8 mouse cellular contexts compared by ENCODE assay signal in the genomic region with DNA sequence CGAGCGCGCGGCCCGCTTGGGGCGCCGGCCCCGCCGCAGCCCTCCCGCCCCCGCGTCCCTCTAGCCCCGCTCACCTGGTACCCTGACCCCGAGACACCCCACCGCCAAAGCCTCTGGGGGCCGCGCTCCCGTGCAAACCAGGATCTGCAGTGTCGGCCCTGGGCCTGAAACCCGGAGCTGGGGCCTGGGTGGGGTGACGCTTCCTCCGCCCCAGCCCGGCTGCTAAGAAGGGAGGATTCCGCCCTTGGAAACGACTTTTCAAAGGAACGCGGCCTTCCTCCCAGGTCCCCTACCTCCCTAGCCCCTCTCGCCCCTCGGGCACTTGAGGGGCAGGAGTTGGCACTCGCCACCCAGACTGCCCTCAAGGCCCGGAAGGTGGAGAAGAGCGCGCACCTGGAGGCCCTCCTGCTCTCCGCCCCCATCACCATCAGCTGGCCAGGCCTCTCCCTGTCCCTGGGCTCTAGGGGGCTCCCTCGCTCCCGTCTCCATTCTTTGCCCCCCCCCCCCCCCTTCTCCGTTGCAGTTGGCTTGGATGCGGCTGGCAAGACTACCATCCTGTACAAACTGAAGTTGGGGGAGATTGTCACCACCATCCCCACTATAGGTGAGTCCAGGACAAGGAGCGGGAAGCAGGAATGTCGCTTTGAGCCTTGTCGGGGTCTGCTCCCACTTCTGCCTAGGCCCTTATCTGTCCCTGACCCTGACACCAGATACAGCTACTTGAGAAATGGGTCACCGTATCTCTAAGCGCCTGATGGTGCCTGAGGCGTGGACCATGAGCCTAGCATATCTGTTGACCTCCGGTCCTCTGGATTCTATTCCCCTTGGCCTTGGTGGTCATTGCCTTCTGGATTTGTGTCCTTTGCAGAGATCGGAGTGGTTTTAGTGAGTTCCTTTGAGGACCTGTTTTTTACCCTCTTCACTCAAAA. TPM values are rescaled to one million over a fixed set of nuclear protein-coding genes. Genes with fewer than 3 reads are reported as not detected.
DNase-seq lines count a peak whose midpoint lies in the region; ATAC-seq and TF ChIP-seq lines count a peak whose summit lies in the region.

No protein-coding gene starts in this region.

- H3K4me1 ChIP-seq in kidney, adult 2 months (ENCODE audit: control insufficient read depth, insufficient read depth, low read length), result peaks cover 11% of the 10 kb centered on the region; the same call in 1 of the 2 replicates
- H3K4me1 ChIP-seq in liver, adult 2 months (ENCODE audit: control insufficient read depth, insufficient read depth, low read length), result peaks cover 19% of the 10 kb centered on the region
- peaks cover 24% of the 10 kb centered on the region for H3K4me1 ChIP-seq in midbrain, postnatal 0 days (ENCODE audit: insufficient read depth, low read length)
- H3K4me1 ChIP-seq in stomach, embryonic 14.5 days (ENCODE audit: control insufficient read depth, insufficient read depth, low read length), result peaks cover 26% of the 10 kb centered on the region

- H3K79me2 ChIP-seq in liver, adult 2 months (ENCODE audit: control insufficient read depth, insufficient read depth, low read length), result peaks cover 16% of the 10 kb centered on the region; the same call in 1 of the 2 replicates

- peak overlapping the region; percentile 96 for H3K4me3 ChIP-seq in gastrocnemius, adult 2 months
- peak overlapping the region; percentile 87 for H3K4me3 ChIP-seq in kidney, adult 2 months (ENCODE audit: insufficient read depth, low read depth, low read length)
- peak overlapping the region; percentile 97 for H3K4me3 ChIP-seq in liver, adult 2 months (ENCODE audit: insufficient read depth, low read depth, low read length)
- H3K4me3 ChIP-seq in midbrain, postnatal 0 days (ENCODE audit: low read depth, low read length), result peak overlapping the region; percentile 88
- peak overlapping the region; percentile 95 for H3K4me3 ChIP-seq in stomach, embryonic 14.5 days (ENCODE audit: low read depth, low read length)

- peak overlapping the region; percentile 99 for H3K9ac ChIP-seq in liver, adult 2 months (ENCODE audit: low read depth, low read length)
- H3K9ac ChIP-seq in midbrain, postnatal 0 days (replicated peaks; ENCODE audit: low read length, poor library complexity, severe bottlenecking), result peak overlapping the region; percentile 86
- peak overlapping the region; percentile 87 for H3K9ac ChIP-seq in stomach, embryonic 14.5 days (replicated peaks; ENCODE audit: low read depth, low read length)

- 9% methylated on average over 44 of the region's 46 CpGs for WGBS in kidney, adult 2 months
- WGBS in liver, adult 2 months, result 3% methylated on average over 46 of the region's 46 CpGs
- 12% methylated on average over 37 of the region's 46 CpGs for WGBS in midbrain, postnatal 0 days
- 8% methylated on average over 45 of the region's 46 CpGs for WGBS in stomach, embryonic 14.5 days

- DNase-seq in gastrocnemius, adult 2 months, result peak; percentile 59
- DNase-seq in gastrocnemius, adult 18-20 months (ENCODE audit: low spot score), result no peak
- DNase-seq in embryo, embryonic 11 days, result peak; percentile 63
- DNase-seq in gastrocnemius, postnatal 4 days (ENCODE audit: low spot score in 2 of 2), result peak; percentile 24 to 48
- peak; percentile 70 for DNase-seq in kidney, adult 2 months
- peak; percentile 55 for DNase-seq in liver, adult 2 months (ENCODE audit: extremely low read depth, low read depth, low spot score)
- DNase-seq in midbrain, postnatal 0 days (ENCODE audit: low spot score), result peak; percentile 41

- TF ChIP-seq POLR2A in kidney, adult 2 months (IDR thresholded peaks at IDR 0.05; ENCODE audit: low read depth, low read length), result no peak
- TF ChIP-seq POLR2A in liver, adult 2 months (IDR thresholded peaks at IDR 0.05; ENCODE audit: extremely low read depth, insufficient read depth, low read length), result 0 out of 2 replicates have a peak, but pooled peaks have one; percentile 10

- intact Hi-C loops in gastrocnemius, adult 2 months (cut with DNase I), result loop anchor here (1.0 to 5.0 kb wide), 3 partner anchors 38 to 162 kb away; no protein-coding TSS in a partner anchor

- peak; percentile 39 for ATAC-seq in midbrain, postnatal 0 days (ENCODE audit: low FRiP score)
- peak; percentile 44; the same call in 1 of the 2 replicates for ATAC-seq in stomach, embryonic 14.5 days (ENCODE audit: insufficient number of reproducible peaks, insufficient read depth, low FRiP score, low read depth)

- peak overlapping the region; percentile 62 for H3K4me2 ChIP-seq in midbrain, postnatal 0 days (ENCODE audit: low read depth, low read length, poor library complexity, severe bottlenecking)
- peak overlapping the region; percentile 56 for H3K4me2 ChIP-seq in stomach, embryonic 14.5 days (replicated peaks; ENCODE audit: low read depth, low read length)

- H3K27ac ChIP-seq in gastrocnemius, adult 2 months, result peak overlapping the region; percentile 97
- H3K27ac ChIP-seq in kidney, adult 2 months (ENCODE audit: insufficient read depth, low read depth, low read length), result peak overlapping the region; percentile 27
- peak overlapping the region; percentile 89 for H3K27ac ChIP-seq in liver, adult 2 months (replicated peaks; ENCODE audit: insufficient read depth, low read depth, low read length)
- peak overlapping the region; percentile 80 for H3K27ac ChIP-seq in midbrain, postnatal 0 days (ENCODE audit: low read depth, low read length)
- peak overlapping the region; percentile 89 for H3K27ac ChIP-seq in stomach, embryonic 14.5 days (ENCODE audit: low read length)

- H3K36me3 ChIP-seq in kidney, adult 2 months (ENCODE audit: control insufficient read depth, insufficient read depth, low read length), result no peaks in the 10 kb centered on the region
- 0 out of 2 replicates have a peak, but pooled peaks cover 2% of the 10 kb centered on the region for H3K36me3 ChIP-seq in liver, adult 2 months (ENCODE audit: control insufficient read depth, insufficient read depth, low read length)
- H3K36me3 ChIP-seq in midbrain, postnatal 0 days (ENCODE audit: insufficient read depth, low read length), result peaks cover 14% of the 10 kb centered on the region
- H3K36me3 ChIP-seq in stomach, embryonic 14.5 days (ENCODE audit: control insufficient read depth, insufficient read depth, low read length), result peaks cover 15% of the 10 kb centered on the region

- peak; percentile 23; the same call in 1 of the 2 replicates for TF ChIP-seq CTCF in gastrocnemius, adult 2 months (IDR thresholded peaks at IDR 0.05)
- 0 out of 2 replicates have a peak, but pooled peaks have one; percentile 20 for TF ChIP-seq CTCF in kidney, adult 2 months (conservative IDR thresholded peaks at IDR 0.05; ENCODE audit: insufficient read depth, insufficient read length, low read depth, low read length)
- peak; percentile 26; the same call in 1 of the 2 replicates for TF ChIP-seq CTCF in liver, adult 2 months (IDR thresholded peaks at IDR 0.05; ENCODE audit: low read depth, low read length)
- TF ChIP-seq CTCF in midbrain, postnatal 0 days (IDR thresholded peaks at IDR 0.05), result peak; percentile 43

- no peaks in the 10 kb centered on the region for H3K9me3 ChIP-seq in midbrain, postnatal 0 days (ENCODE audit: low read length)
- H3K9me3 ChIP-seq in stomach, embryonic 14.5 days (ENCODE audit: control insufficient read depth, low read depth, low read length), result no peaks in the 10 kb centered on the region

- no peaks in the 10 kb centered on the region for H3K27me3 ChIP-seq in kidney, adult 2 months (replicated peaks; ENCODE audit: control insufficient read depth, insufficient read depth, low read length)
- H3K27me3 ChIP-seq in liver, adult 2 months (ENCODE audit: control insufficient read depth, insufficient read depth, low read length), result no peaks in the 10 kb centered on the region
- no peaks in the 10 kb centered on the region for H3K27me3 ChIP-seq in midbrain, postnatal 0 days (ENCODE audit: insufficient read depth, low read length)
- no peaks in the 10 kb centered on the region for H3K27me3 ChIP-seq in stomach, embryonic 14.5 days (ENCODE audit: control insufficient read depth, insufficient read depth, low read length)

RNA-seq across cellular contexts. Expression of a gene that starts 0.7 kb away (rescaled TPM):
- 10 to 100 TPM; 75.7 to 82.4 TPM for total RNA-seq in gastrocnemius, adult 2 months (2021)
- total RNA-seq in gastrocnemius, adult 18-20 months (2021), result 10 to 100 TPM; 68.5 to 70.8 TPM
- total RNA-seq in gastrocnemius, postnatal 4 days (2021), result 100 to 1,000 TPM; 150 to 165 TPM
- polyA plus RNA-seq in kidney, adult 2 months (2012; rRNA removed), result 303 and 332 TPM in 2 replicates
- 165 and 194 TPM in 2 replicates for total RNA-seq in liver, adult 2 months (2014; rRNA removed)
- polyA plus RNA-seq in liver, adult 2 months (2012; rRNA removed), result 215 and 326 TPM in 2 replicates
- total RNA-seq in midbrain, postnatal 0 days (2014; rRNA removed), result 378 and 412 TPM in 2 replicates
- polyA plus RNA-seq in midbrain, postnatal 0 days (2015; fragmentation: Nextera tagmentation; extraction: Ambion mirVana), result 456 and 484 TPM in 2 replicates
- polyA plus RNA-seq in stomach, embryonic 14.5 days (2014; fragmentation: Nextera tagmentation; extraction: Ambion mirVana), result 302 and 304 TPM in 2 replicates

RNA-seq across cellular contexts. Expression of a gene that starts 3.6 kb away (rescaled TPM):
- not detected for total RNA-seq in gastrocnemius, adult 2 months (2021)
- not detected for total RNA-seq in gastrocnemius, adult 18-20 months (2021)
- under 1 TPM in 1 of 2 experiments, not detected in 1; 0.13 TPM for total RNA-seq in gastrocnemius, postnatal 4 days (2021)
- polyA plus RNA-seq in kidney, adult 2 months (2012; rRNA removed), result 0.05 and 0.12 TPM in 2 replicates
- 0.09 TPM in 1 of 2 replicates, not detected in the other for total RNA-seq in liver, adult 2 months (2014; rRNA removed)
- 0.06 TPM in 1 of 2 replicates, not detected in the other for polyA plus RNA-seq in liver, adult 2 months (2012; rRNA removed)
- 0.19 TPM in 1 of 2 replicates, not detected in the other for total RNA-seq in midbrain, postnatal 0 days (2014; rRNA removed)
- polyA plus RNA-seq in midbrain, postnatal 0 days (2015; fragmentation: Nextera tagmentation; extraction: Ambion mirVana), result not detected in 2 replicates
- polyA plus RNA-seq in stomach, embryonic 14.5 days (2014; fragmentation: Nextera tagmentation; extraction: Ambion mirVana), result not detected in 2 replicates

RNA-seq across cellular contexts. Expression of a gene that starts 4.2 kb away (rescaled TPM):
- 1 to 10 TPM; 5.8 to 7.9 TPM for total RNA-seq in gastrocnemius, adult 2 months (2021)
- 1 to 10 TPM; 6.6 to 7.6 TPM for total RNA-seq in gastrocnemius, adult 18-20 months (2021)
- total RNA-seq in gastrocnemius, postnatal 4 days (2021), result 10 to 100 TPM in 1 of 2 experiments, 1 to 10 TPM in 1; 9.2 to 10.4 TPM
- polyA plus RNA-seq in kidney, adult 2 months (2012; rRNA removed), result 5.1 and 6.6 TPM in 2 replicates
- total RNA-seq in liver, adult 2 months (2014; rRNA removed), result 9.9 and 12.0 TPM in 2 replicates
- 3.9 and 4.3 TPM in 2 replicates for polyA plus RNA-seq in liver, adult 2 months (2012; rRNA removed)
- total RNA-seq in midbrain, postnatal 0 days (2014; rRNA removed), result 11.2 and 14.6 TPM in 2 replicates
- 8.6 and 8.7 TPM in 2 replicates for polyA plus RNA-seq in midbrain, postnatal 0 days (2015; fragmentation: Nextera tagmentation; extraction: Ambion mirVana)
- polyA plus RNA-seq in stomach, embryonic 14.5 days (2014; fragmentation: Nextera tagmentation; extraction: Ambion mirVana), result 8.7 and 10.2 TPM in 2 replicates

RNA-seq across cellular contexts. Expression of a gene that starts 25.1 kb away (rescaled TPM):
- not detected for total RNA-seq in gastrocnemius, adult 2 months (2021)
- total RNA-seq in gastrocnemius, adult 18-20 months (2021), result not detected
- not detected for total RNA-seq in gastrocnemius, postnatal 4 days (2021)
- not detected in 2 replicates for polyA plus RNA-seq in kidney, adult 2 months (2012; rRNA removed)
- not detected in 2 replicates for total RNA-seq in liver, adult 2 months (2014; rRNA removed)
- polyA plus RNA-seq in liver, adult 2 months (2012; rRNA removed), result not detected in 2 replicates
- not detected in 2 replicates for total RNA-seq in midbrain, postnatal 0 days (2014; rRNA removed)
- polyA plus RNA-seq in midbrain, postnatal 0 days (2015; fragmentation: Nextera tagmentation; extraction: Ambion mirVana), result 0.37 TPM in 1 of 2 replicates, not detected in the other
- 0.53 TPM in 1 of 2 replicates, not detected in the other for polyA plus RNA-seq in stomach, embryonic 14.5 days (2014; fragmentation: Nextera tagmentation; extraction: Ambion mirVana)

RNA-seq across cellular contexts. Expression of a gene that starts 26.2 kb away (rescaled TPM):
- 1 to 10 TPM; 6.0 to 7.4 TPM for total RNA-seq in gastrocnemius, adult 2 months (2021)
- total RNA-seq in gastrocnemius, adult 18-20 months (2021), result 1 to 10 TPM; 6.3 to 6.6 TPM
- total RNA-seq in gastrocnemius, postnatal 4 days (2021), result 10 to 100 TPM; 11.1 to 14.9 TPM
- polyA plus RNA-seq in kidney, adult 2 months (2012; rRNA removed), result 2.6 and 2.8 TPM in 2 replicates
- 8.7 and 12.3 TPM in 2 replicates for total RNA-seq in liver, adult 2 months (2014; rRNA removed)
- 1.5 and 1.7 TPM in 2 replicates for polyA plus RNA-seq in liver, adult 2 months (2012; rRNA removed)
- 24.1 and 28.6 TPM in 2 replicates for total RNA-seq in midbrain, postnatal 0 days (2014; rRNA removed)
- polyA plus RNA-seq in midbrain, postnatal 0 days (2015; fragmentation: Nextera tagmentation; extraction: Ambion mirVana), result 16.6 and 22.1 TPM in 2 replicates
- 23.3 and 26.3 TPM in 2 replicates for polyA plus RNA-seq in stomach, embryonic 14.5 days (2014; fragmentation: Nextera tagmentation; extraction: Ambion mirVana)

Comparison
In these comparisons a context has a peak if more than half of its experiments do, and no peak if none do; other contexts are left out.
1. H3K27ac ChIP-seq: peak in every context shown above with its lines; median percentile 97 in gastrocnemius, adult 2 months; 89 in liver, adult 2 months; 89 in stomach, embryonic 14.5 days; 80 in midbrain, postnatal 0 days; 27 in kidney, adult 2 months.